Mouse (Mus musculus) C2C12 (cell line): ENCODE results near the gene Olfr876. TPM values are rescaled to one million over a fixed set of nuclear protein-coding genes. Genes with fewer than 3 reads are reported as not detected.
"Not testable (repeated sequence)": the region's sequence is repeated elsewhere in the genome, so short reads cannot be mapped to it uniquely, and the experiment has no call there.

Experiments used
- H3K27me3 ChIP-seq: one replicate; pipeline ENCODE4 v1.6.1; 2011; ENCODE audit not compliant: control insufficient read depth, insufficient read depth, insufficient read length
- H3K36me3 ChIP-seq: one replicate; pipeline ENCODE4 v1.6.1; 2011; ENCODE audit not compliant: control insufficient read depth, insufficient read depth
- H3K4me3 ChIP-seq: one replicate; pipeline ENCODE4 v1.5.1; 2011; ENCODE audit warnings: mild to moderate bottlenecking, control low read depth; ENCODE audit not compliant: poor library complexity, insufficient read depth, severe bottlenecking
- H3K79me2 ChIP-seq: one replicate; pipeline ENCODE4 v1.6.1; 2011; ENCODE audit not compliant: control insufficient read depth, insufficient read depth
- H3K79me3 ChIP-seq: one replicate; pipeline ENCODE4 v1.6.1; 2011; ENCODE audit warnings: low read depth, control low read depth
- H3ac ChIP-seq: one replicate; pipeline ENCODE3; 2011; ENCODE audit warnings: low read depth; ENCODE audit not compliant: control insufficient read depth, insufficient read length
- CEBPB ChIP-seq: IDR thresholded peaks from one replicate; pipeline ENCODE4 v1.6.1; 2011; ENCODE audit warnings: low read depth, mild to moderate bottlenecking, control low read depth, moderate library complexity
- CTCF ChIP-seq: IDR thresholded peaks from one replicate; pipeline ENCODE4 v1.5.1; 2011; ENCODE audit not compliant: control insufficient read depth, insufficient read depth, insufficient read length
- FOSL1 ChIP-seq: IDR thresholded peaks from one replicate; pipeline ENCODE4 v1.8.0; 2011; ENCODE audit warnings: mild to moderate bottlenecking, low read length; ENCODE audit not compliant: poor library complexity, insufficient read depth, severe bottlenecking
- MAX ChIP-seq: IDR thresholded peaks from one replicate; pipeline ENCODE4 v1.6.1; 2011; ENCODE audit warnings: mild to moderate bottlenecking, control low read depth
- MYOD1 ChIP-seq: IDR thresholded peaks from one replicate; pipeline ENCODE4 v1.6.1; 2011; ENCODE audit warnings: low read depth; ENCODE audit not compliant: control insufficient read depth, insufficient read length
- MYOG ChIP-seq: IDR thresholded peaks from one replicate; pipeline ENCODE4 v1.6.1; 2011; ENCODE audit not compliant: control insufficient read depth, insufficient read length; ENCODE audit errors: extremely low read depth
- USF1 ChIP-seq: IDR thresholded peaks from one replicate; pipeline ENCODE4 v1.6.1; 2011; ENCODE audit warnings: low read depth, mild to moderate bottlenecking, control low read depth, moderate library complexity
- long read RNA-seq, 2 experiments: library from polyadenylated mRNA; unstranded; transcript quantifications; one replicate each; pipeline ENCODE4 v2.0.0; 2019 to 2020
- polyA plus RNA-seq: library from polyadenylated mRNA; unstranded; fragments of >200 nt; fragmentation: generic; extraction: Trizol; gene quantifications from one replicate; pipeline ENCODE4 v1.2.1, GENCODE M21; 2012; ENCODE audit warnings: missing spikeins

The Olfr876 gene
- polyA plus RNA-seq: not detected
- long read RNA-seq, experiment 1: 0 reads
- long read RNA-seq, experiment 2: 0 reads

DNA sequence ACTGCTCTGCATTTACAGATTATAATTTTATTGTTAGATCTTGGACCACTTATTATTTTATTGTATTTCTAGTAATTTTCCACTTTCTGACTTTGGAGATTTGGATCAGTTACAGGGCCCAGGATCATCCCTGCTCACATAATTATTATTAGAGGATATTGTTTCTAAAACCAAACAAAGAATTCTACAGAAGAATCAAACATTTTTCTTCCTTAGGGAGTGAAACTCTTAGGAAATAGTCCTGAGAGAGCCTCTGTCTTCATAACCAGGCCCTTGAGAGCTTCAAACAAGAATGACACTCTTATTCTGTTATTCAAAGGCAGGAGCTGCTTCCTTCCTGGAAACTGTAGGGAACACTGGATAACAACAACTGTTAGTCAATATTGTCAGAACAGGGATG, at the start of gene Olfr876:
TSS of gene Olfr876 (plus strand) at position 301 of the 400 bp plus-strand sequence.
- no peak within 1 kb of the TSS for H3K4me3 ChIP-seq
- no peak within 1 kb of the TSS for H3ac ChIP-seq
- H3K79me3 ChIP-seq: no peaks in the 10 kb centered on the region
- H3K79me2 ChIP-seq: no peaks in the 10 kb centered on the region
- TF ChIP-seq MAX: no peak
- TF ChIP-seq FOSL1: no peak
- TF ChIP-seq CEBPB: no peak
- no peak for TF ChIP-seq CTCF
- no peak for TF ChIP-seq USF1
- no peak for TF ChIP-seq MYOD1
- TF ChIP-seq MYOG: no peak
- no peaks in the 10 kb centered on the region for H3K36me3 ChIP-seq
- no peaks in the 10 kb centered on the region for H3K27me3 ChIP-seq

DNA sequence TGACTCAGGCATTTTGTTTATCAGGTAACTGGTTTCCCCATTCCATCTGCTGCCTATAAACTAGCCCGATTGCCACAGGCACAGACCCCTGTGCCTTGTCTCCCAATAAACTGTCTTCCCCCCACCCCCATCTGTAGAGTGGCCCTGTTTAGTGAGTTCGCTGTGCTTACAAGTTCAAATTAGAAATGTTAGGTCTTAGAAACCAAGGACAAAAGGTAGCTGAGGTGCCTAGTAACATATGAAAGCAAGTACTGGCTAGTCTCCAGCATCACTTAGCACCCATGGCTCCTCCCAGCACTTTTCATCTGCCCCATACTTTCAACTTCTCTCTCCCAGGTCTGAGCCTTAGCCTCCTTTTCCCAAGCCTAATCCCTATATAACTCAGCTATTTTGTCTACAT, 41.1 kb upstream of the Olfr876 start:
- Histone ChIP-seq H3K79me2 (no peaks in the 10 kb centered on the region), H3K36me3 (no peaks in the 10 kb centered on the region), H3K27me3 (no peaks in the 10 kb centered on the region), H3K79me3 (no peaks in the 10 kb centered on the region), H3ac (no peak overlapping the region), H3K4me3 (no peak overlapping the region)
- TF ChIP-seq FOSL1 (no peak), MYOG (no peak), CEBPB (no peak), MYOD1 (no peak), MAX (no peak), CTCF (no peak), USF1 (no peak)

DNA sequence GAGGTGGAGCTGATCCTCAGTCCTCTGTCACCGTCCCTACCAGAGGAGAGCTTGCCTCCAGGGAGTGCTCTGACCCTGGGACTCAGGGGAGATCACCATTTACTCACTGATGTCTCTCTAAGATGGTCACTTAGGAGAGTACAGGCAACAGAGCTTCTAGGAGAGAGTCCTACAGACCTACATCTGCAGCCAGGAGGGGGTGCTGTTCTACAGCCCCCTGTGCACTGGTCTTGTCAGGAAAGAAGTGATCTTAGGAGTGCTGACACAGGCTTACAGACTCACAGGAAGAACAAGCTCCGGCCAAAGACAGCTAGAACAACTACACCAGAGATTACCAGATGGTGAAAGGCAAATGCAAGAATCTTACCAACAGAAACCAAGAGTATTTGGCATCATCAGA, 40.3 kb upstream of the Olfr876 start:
- no peak overlapping the region for H3ac ChIP-seq

DNA sequence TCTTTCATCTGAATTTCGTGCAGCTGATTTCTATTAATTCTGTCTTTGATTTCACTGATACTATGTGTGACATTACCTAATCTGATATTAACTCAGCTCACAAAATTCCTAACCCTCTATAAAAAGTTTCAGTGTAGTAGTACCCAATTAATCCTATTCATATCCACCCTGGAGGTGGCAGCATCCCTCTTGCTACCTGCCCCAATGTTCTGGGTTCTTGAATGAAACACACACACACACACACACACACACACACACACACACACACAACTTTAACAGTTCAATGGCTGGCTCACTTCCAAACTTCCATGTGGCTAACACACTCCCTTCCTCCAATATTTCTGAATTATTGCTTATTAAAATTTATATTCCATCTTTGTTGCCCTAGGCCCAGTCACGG, 32.2 kb upstream of the Olfr876 start:
- Histone ChIP-seq H3K27me3 (no peaks in the 10 kb centered on the region), H3K79me3 (no peaks in the 10 kb centered on the region), H3K4me3 (no peak overlapping the region), H3ac (no peak overlapping the region), H3K79me2 (no peaks in the 10 kb centered on the region), H3K36me3 (no peaks in the 10 kb centered on the region)
- TF ChIP-seq USF1 (no peak), MYOD1 (no peak)

More for the DNA sequence above, 40.3 kb upstream of the Olfr876 start:
- Histone ChIP-seq H3K36me3 (no peaks in the 10 kb centered on the region), H3K4me3 (no peak overlapping the region), H3K79me3 (no peaks in the 10 kb centered on the region), H3K79me2 (no peaks in the 10 kb centered on the region), H3K27me3 (no peaks in the 10 kb centered on the region)
- TF ChIP-seq FOSL1 (no peak), USF1 (no peak), MAX (no peak), MYOD1 (no peak), CEBPB (no peak)

DNA sequence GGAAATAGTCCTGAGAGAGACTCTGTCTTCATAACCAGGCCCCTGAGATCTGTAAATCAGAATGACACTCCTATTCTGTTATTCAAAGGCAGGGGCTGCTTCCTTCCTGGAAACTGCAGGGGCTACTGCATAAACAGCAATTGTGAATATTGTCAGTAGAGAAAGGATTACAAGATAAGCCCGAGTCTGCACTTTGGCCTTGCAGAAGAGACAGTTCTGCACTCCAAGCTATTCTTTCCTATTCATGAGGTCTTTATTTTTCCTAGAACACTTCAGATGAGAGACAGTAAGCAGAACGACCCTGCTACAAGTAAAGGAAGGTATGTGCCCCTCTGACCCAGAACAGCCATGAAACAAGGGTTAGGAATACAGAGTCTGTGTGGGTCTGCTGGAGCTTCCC, 31.1 kb upstream of the Olfr876 start, which contains the start of gene Olfr875:
TSS of gene Olfr875 (plus strand) at position 99 of the 400 bp plus-strand sequence.
- no peaks in the 10 kb centered on the region for H3K79me2 ChIP-seq
- H3K4me3 ChIP-seq: no peak within 1 kb of the TSS
- H3K79me3 ChIP-seq: no peaks in the 10 kb centered on the region
- H3K27me3 ChIP-seq: no peaks in the 10 kb centered on the region
- TF ChIP-seq CEBPB: no peak
- TF ChIP-seq CTCF: no peak
- TF ChIP-seq MYOG: no peak
- TF ChIP-seq MYOD1: no peak
- TF ChIP-seq MAX: no peak
- no peak for TF ChIP-seq FOSL1
- no peak for TF ChIP-seq USF1
- no peaks in the 10 kb centered on the region for H3K36me3 ChIP-seq
- H3ac ChIP-seq: no peak within 1 kb of the TSS

DNA sequence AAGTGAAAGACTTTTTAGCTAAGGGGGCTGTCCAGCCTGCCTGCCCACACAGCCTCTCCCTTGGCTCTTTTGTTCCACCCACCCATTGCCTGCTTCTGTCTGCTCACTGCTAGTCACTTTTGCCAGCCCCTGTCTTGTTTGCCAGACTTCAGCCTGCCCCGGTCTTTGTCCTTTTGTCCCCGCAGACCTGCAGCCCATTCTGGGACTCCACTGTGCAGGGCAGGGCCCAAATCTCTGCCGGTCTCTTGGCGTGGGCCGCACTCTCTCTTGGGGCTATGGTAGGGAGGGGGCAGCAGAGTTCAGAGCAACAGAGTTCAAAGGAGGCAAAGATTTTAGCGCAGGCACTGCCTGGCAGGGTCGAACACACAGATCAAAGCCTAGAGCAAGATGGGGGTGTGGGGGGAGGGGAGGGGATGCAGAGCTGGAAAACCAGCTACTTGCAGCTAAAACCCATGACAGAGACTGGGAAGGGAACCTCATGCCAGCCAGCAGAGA, 20.0 kb upstream of the Olfr876 start:
- H3K4me3 ChIP-seq: no peak overlapping the region
- no peaks in the 10 kb centered on the region for H3K36me3 ChIP-seq
- H3K79me2 ChIP-seq: no peaks in the 10 kb centered on the region
- no peaks in the 10 kb centered on the region for H3K27me3 ChIP-seq
- H3K79me3 ChIP-seq: no peaks in the 10 kb centered on the region
- no peak overlapping the region for H3ac ChIP-seq
- no peak for TF ChIP-seq MYOD1

DNA sequence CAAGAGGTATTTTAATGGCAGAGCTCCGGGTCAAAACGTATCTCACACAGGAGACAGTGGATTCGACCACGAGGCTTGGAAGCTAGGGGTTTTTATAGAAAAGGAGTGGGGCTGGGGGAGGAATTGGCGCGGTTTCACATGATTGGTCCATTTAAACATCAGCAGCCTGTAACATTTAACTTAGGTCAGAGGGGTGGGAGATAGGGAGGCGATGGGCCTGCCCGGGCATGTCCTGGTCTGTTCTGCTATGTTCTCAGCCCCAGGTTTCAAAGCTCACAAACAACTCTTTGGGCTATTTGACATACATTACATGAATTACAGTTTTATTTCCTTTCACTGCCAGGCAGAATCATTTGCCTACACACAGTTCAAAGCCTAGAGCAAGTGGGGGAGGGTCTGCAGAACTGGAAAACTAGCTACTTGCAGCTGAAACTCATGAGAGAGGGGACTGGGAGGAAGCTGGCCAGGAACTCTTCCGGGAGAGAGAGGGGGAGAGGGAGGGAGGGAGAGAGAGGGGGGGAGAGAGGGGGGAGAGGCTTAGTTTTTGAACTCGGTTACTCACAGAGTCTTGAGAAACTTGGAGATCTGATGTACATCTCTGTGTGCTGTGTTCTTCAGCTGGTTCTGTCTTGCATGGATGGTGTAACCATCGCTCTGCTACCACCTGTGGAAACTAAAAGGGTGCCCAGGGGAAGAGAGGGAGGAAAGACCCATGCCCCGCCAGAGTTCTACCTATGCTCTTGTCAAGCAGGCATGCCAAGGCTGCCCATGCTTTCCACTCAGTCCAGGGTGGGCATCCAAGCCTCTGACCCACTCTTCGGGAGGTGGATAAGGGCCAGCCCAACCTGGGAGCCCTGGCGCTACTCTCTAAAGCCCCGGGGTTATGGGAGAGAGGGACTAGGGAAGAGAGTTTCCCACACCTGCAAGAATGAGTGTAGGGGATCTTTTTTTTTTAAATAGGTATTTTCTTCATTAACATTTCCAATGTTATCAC, 19.1 kb upstream of the Olfr876 start:
- H3K79me3 ChIP-seq, H3K27me3 ChIP-seq, H3K4me3 ChIP-seq, H3ac ChIP-seq, H3K36me3 ChIP-seq, H3K79me2 ChIP-seq: not testable (repeated sequence)
